Mouse (Mus musculus): Measurements from ENCODE around the gene Rab24. TPM values are rescaled to one million over a fixed set of nuclear protein-coding genes. Genes with fewer than 3 reads are reported as not detected.

Gene Rab24
- polyA plus RNA-seq, 1 experiment from 2014 or later = 102 TPM

DNA sequence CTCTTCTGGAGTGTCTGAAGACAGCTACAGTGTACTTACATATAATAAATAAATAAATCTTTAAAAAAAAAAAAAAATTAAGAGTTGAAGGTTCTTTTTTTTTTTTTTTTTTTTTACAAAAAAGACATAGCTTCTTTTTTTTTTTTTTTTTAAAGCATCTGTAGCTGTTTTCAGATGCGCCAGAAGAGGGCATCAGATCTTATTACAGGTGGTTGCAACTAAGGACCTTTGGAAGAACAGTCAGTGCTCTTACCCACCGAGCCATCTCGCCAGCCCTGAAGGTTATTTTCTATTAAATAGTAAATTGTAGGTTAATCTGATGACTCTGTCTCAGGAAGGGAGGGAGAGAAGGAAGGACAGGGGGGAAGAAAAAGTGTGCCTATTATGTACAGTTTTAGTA is 32.9 kb downstream of the Rab24 start:
- Histone ChIP-seq H3K27me3 (replicated peaks) (no peaks in the 10 kb centered on the region), H3K9ac (replicated peaks) (no peak overlapping the region), H3K4me1 (no peaks in the 10 kb centered on the region), H3K9me3 (replicated peaks) (no peaks in the 10 kb centered on the region), H3K36me3 (peaks cover 56% of the 10 kb centered on the region), H3K4me2 (no peak overlapping the region), H3K27ac (replicated peaks) (no peak overlapping the region), H3K4me3 (replicated peaks) (no peak overlapping the region)
- ATAC-seq (ENCODE audit: low FRiP score) = no peak
- 83% methylated on average over 3 of the region's 3 CpGs for WGBS

DNA sequence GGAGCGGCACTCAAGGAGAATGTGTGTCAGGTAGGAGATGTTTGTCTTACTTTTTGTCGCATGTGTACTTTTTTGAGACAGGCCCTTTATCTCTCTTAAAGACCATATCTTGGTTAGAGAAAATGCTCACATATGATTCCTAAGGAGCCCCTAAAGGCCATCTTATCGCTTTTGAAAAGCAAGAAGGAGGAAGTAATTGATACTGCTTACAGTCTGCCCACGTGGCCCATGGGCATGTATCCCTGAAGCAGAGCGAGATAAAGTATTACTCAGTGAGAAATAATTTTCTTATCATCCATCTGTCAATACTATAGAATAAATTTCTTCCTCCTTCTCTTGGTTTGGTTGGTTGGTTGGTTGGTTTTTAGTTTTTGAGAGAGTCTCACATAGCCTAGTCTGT is 44.1 kb downstream of the Rab24 start:
- peaks cover 41% of the 10 kb centered on the region for H3K36me3 ChIP-seq
- H3K4me2 ChIP-seq = no peak overlapping the region
- no peak overlapping the region for H3K9ac ChIP-seq (replicated peaks)
- no peaks in the 10 kb centered on the region for H3K4me1 ChIP-seq
- ATAC-seq (ENCODE audit: low FRiP score) = no peak
- H3K9me3 ChIP-seq (replicated peaks) = no peaks in the 10 kb centered on the region
- no peak overlapping the region for H3K27ac ChIP-seq (replicated peaks)
- no peaks in the 10 kb centered on the region for H3K27me3 ChIP-seq (replicated peaks)
- 88% methylated on average over 5 of the region's 5 CpGs for WGBS
- no peak overlapping the region for H3K4me3 ChIP-seq (replicated peaks)

DNA sequence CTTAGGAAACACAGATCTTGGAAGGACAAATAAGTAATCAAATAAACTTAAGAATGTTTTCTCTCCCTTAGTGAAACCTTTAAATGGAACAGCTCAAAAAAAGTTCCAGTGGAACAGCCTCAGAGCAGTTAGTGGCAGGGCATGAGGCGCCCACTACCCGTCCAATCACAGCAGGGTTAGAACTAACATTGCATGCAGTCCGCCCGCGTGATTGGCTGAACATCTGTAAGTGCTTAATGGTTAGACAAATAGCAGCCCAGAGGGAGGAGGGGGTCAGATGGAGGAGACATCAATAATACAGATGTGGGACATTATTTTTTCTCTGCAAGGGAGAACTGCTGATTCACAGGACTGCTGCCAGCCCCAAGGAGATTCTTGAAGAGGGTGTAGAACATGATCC is 44.5 kb downstream of the Rab24 start:
- Histone ChIP-seq H3K27me3 (replicated peaks) (no peaks in the 10 kb centered on the region), H3K36me3 (peaks cover 41% of the 10 kb centered on the region), H3K4me3 (replicated peaks) (no peak overlapping the region), H3K4me1 (no peaks in the 10 kb centered on the region), H3K4me2 (no peak overlapping the region), H3K27ac (replicated peaks) (no peak overlapping the region), H3K9me3 (replicated peaks) (no peaks in the 10 kb centered on the region), H3K9ac (replicated peaks) (no peak overlapping the region)
- 80% methylated on average over 5 of the region's 5 CpGs for WGBS
- ATAC-seq (ENCODE audit: low FRiP score) = no peak

Other genes starting within 250 kb of the Rab24 start
- gene Uimc1, start 221.6 kb downstream of the Rab24 start, polyA plus RNA-seq (2015; fragmentation: Nextera tagmentation; extraction: Ambion mirVana) = 17.3 and 19.4 TPM in 2 replicates
- 27.8 and 29.9 TPM in 2 replicates for gene Zfp346, start 216.6 kb downstream of the Rab24 start, polyA plus RNA-seq (2015; fragmentation: Nextera tagmentation; extraction: Ambion mirVana)
- gene Gm17617, start 188.4 kb downstream of the Rab24 start, polyA plus RNA-seq (2015; fragmentation: Nextera tagmentation; extraction: Ambion mirVana) = not detected in 2 replicates
- 1.7 and 2.2 TPM in 2 replicates for gene Fgfr4, start 169.3 kb downstream of the Rab24 start, polyA plus RNA-seq (2015; fragmentation: Nextera tagmentation; extraction: Ambion mirVana)
- 51.4 and 52.1 TPM in 2 replicates for gene Nsd1, start 112.2 kb downstream of the Rab24 start, polyA plus RNA-seq (2015; fragmentation: Nextera tagmentation; extraction: Ambion mirVana)
- 311 and 344 TPM in 2 replicates for gene Prelid1, start 1.4 kb downstream of the Rab24 start, polyA plus RNA-seq (2015; fragmentation: Nextera tagmentation; extraction: Ambion mirVana)
- gene Mxd3, start 7.9 kb upstream of the Rab24 start, polyA plus RNA-seq (2015; fragmentation: Nextera tagmentation; extraction: Ambion mirVana) = 9.3 and 11.4 TPM in 2 replicates
- gene Lman2, start 40.8 kb upstream of the Rab24 start, polyA plus RNA-seq (2015; fragmentation: Nextera tagmentation; extraction: Ambion mirVana) = 44.9 and 57.7 TPM in 2 replicates
- gene Rgs14, start 47.8 kb upstream of the Rab24 start, polyA plus RNA-seq (2015; fragmentation: Nextera tagmentation; extraction: Ambion mirVana) = 0.81 and 2.6 TPM in 2 replicates
- 0.20 TPM in 1 of 2 replicates, not detected in the other for gene Slc34a1, start 76.2 kb upstream of the Rab24 start, polyA plus RNA-seq (2015; fragmentation: Nextera tagmentation; extraction: Ambion mirVana)
- 0.50 and 1.4 TPM in 2 replicates for gene Pfn3, start 93.3 kb upstream of the Rab24 start, polyA plus RNA-seq (2015; fragmentation: Nextera tagmentation; extraction: Ambion mirVana)
- gene F12, start 104.8 kb upstream of the Rab24 start, polyA plus RNA-seq (2015; fragmentation: Nextera tagmentation; extraction: Ambion mirVana) = 0.18 and 0.47 TPM in 2 replicates
- 34.2 and 38.4 TPM in 2 replicates for gene Grk6, start 123.1 kb upstream of the Rab24 start, polyA plus RNA-seq (2015; fragmentation: Nextera tagmentation; extraction: Ambion mirVana)
- gene Prr7, start 142.3 kb upstream of the Rab24 start, polyA plus RNA-seq (2015; fragmentation: Nextera tagmentation; extraction: Ambion mirVana) = 4.2 and 5.8 TPM in 2 replicates
- 389 and 450 TPM in 2 replicates for gene Dbn1, start 166.2 kb upstream of the Rab24 start, polyA plus RNA-seq (2015; fragmentation: Nextera tagmentation; extraction: Ambion mirVana)
- 169 and 176 TPM in 2 replicates for gene Pdlim7, start 191.7 kb upstream of the Rab24 start, polyA plus RNA-seq (2015; fragmentation: Nextera tagmentation; extraction: Ambion mirVana)
- 4.2 and 4.6 TPM in 2 replicates for gene Dok3, start 207.3 kb upstream of the Rab24 start, polyA plus RNA-seq (2015; fragmentation: Nextera tagmentation; extraction: Ambion mirVana)
- 48.8 and 53.1 TPM in 2 replicates for gene Ddx41, start 214.7 kb upstream of the Rab24 start, polyA plus RNA-seq (2015; fragmentation: Nextera tagmentation; extraction: Ambion mirVana)
- 43.0 and 46.4 TPM in 2 replicates for gene Fam193b, start 249.2 kb upstream of the Rab24 start, polyA plus RNA-seq (2015; fragmentation: Nextera tagmentation; extraction: Ambion mirVana)